Mouse (Mus musculus) heart, adult 18-20 months (tissue): ENCODE measurements around the gene Sspn. TPM values are rescaled to one million over a fixed set of nuclear protein-coding genes. Genes with fewer than 3 reads are reported as not detected.

Experiments used
- DNase-seq, 2 experiments: peaks; one replicate each; pipeline ENCODE4 v3.0.0; 2021 to 2022; ENCODE audit warnings: mixed read lengths in 1 of 2
- total RNA-seq, 2 experiments: library from RNA; stranded (reverse); gene quantifications; 2 replicates each; pipeline ENCODE4 v1.2.3; 2021

Gene Sspn
- total RNA-seq, 2 experiments from 2014 or later, result 99.7 to 102 TPM

GRCm38 (mm10) chr6:146014312-146014711 lies 82.9 kb downstream of the Sspn start:
- no peak for DNase-seq

Other genes starting within 250 kb of the Sspn start
- 10 to 100 TPM; 48.4 to 55.5 TPM for gene Rassf8, start 184.9 kb upstream of the Sspn start, total RNA-seq
- gene Bhlhe41, start 66.1 kb upstream of the Sspn start, total RNA-seq, result 10 to 100 TPM; 11.4 to 15.8 TPM